Mouse (Mus musculus) liver, postnatal 0 days (tissue): ENCODE results near the gene Arhgef16.

Experiments
- CTCF ChIP-seq: sonication (generic); IDR thresholded peaks from 2 replicates; pipeline ENCODE4 v1.5.1; 2016; ENCODE audit warnings: antibody characterized with exemption, low read depth
- EP300 ChIP-seq: IDR thresholded peaks from 2 replicates; pipeline ENCODE4 v1.6.1; 2016; ENCODE audit warnings: antibody characterized with exemption, low read depth, mild to moderate bottlenecking

GRCm38 (mm10) chr4:154252537-154253255, 48.8 kb downstream of the Arhgef16 start:
- no peak for TF ChIP-seq CTCF
- no peak for TF ChIP-seq EP300
